In genomic region chr19:5444371-5444908, GRCm38 (mm10) we compare ENCODE assay signal across 14 mouse cellular contexts. TPM values are rescaled to one million over a fixed set of nuclear protein-coding genes. Genes with fewer than 3 reads are reported as not detected.
"Had no signal": no experiment of that assay in that cellular context is flagged by ENCODE, and none has a peak within 500 bp of the region (broad histone marks: within the 10 kb centered on the region; RNA-seq: fewer than 3 reads in every experiment).

No protein-coding gene starts in this region.

- DNase-seq: kidney, postnatal 14 days; left cerebral cortex, postnatal 4 days; right cerebral cortex, postnatal 14 days had no signal

- H3K9me3 ChIP-seq: lung, embryonic 15.5 days had no signal

- H3K27ac ChIP-seq: liver, embryonic 12.5 days; lung, embryonic 15.5 days; macrophage; midbrain, embryonic 13.5 days; neural tube, embryonic 13.5 days had no signal

- H3K4me2 ChIP-seq: liver, embryonic 12.5 days; lung, embryonic 15.5 days; midbrain, embryonic 13.5 days; neural tube, embryonic 13.5 days had no signal

- H3K36me3 ChIP-seq: liver, embryonic 12.5 days; lung, embryonic 15.5 days; midbrain, embryonic 13.5 days; neural tube, embryonic 13.5 days had no signal

- ATAC-seq: liver, embryonic 12.5 days; midbrain, embryonic 13.5 days had no signal

- H3K9ac ChIP-seq: liver, embryonic 12.5 days; lung, embryonic 15.5 days; midbrain, embryonic 13.5 days; neural tube, embryonic 13.5 days had no signal

- H3K4me3 ChIP-seq: liver, embryonic 12.5 days; lung, embryonic 15.5 days; midbrain, embryonic 13.5 days; neural tube, embryonic 13.5 days had no signal

RNA-seq across cellular contexts. Expression of gene Fosl1, which starts 2.9 kb away (rescaled TPM):
- total RNA-seq: layer of hippocampus, postnatal 14 days; left cerebral cortex, adult 18-20 months; left cerebral cortex, postnatal 10 days; left cerebral cortex, postnatal 4 days had no signal
- polyA plus RNA-seq: liver, embryonic 12.5 days; liver, embryonic 16.5 days; lung, embryonic 15.5 days; macrophage; midbrain, embryonic 13.5 days; midbrain, postnatal 0 days; stomach, embryonic 16.5 days had no signal
